Mouse (Mus musculus) gastrocnemius, postnatal 25 days (tissue): ENCODE measurements around the gene Tex101. TPM values are rescaled to one million over a fixed set of nuclear protein-coding genes. Genes with fewer than 3 reads are reported as not detected.
A peak's percentile ranks its signal among the peaks of the same experiment; 100 is the strongest.
"Not testable (repeated sequence)": the region's sequence is repeated elsewhere in the genome, so short reads cannot be mapped to it uniquely, and the experiment has no call there.

Experiments used
- DNase-seq: peaks from one replicate; pipeline ENCODE4 v3.0.0; 2022
- total RNA-seq, 2 experiments: library from RNA; stranded (reverse); gene quantifications; 1 replicate in 1 of 2; 2 replicates in 1 of 2; pipeline ENCODE4 v1.2.3; 2021

Gene Tex101
- total RNA-seq, 2 experiments from 2014 or later: not detected

GRCm38 (mm10) chr7:24636264-24636663, 40.2 kb downstream of the Tex101 start, which contains the start of gene Lypd3:
Lypd3 (plus strand) TSS chr7:24636550.
- DNase-seq: no peak

- DNase-seq: no peak
These were observed 46.2 kb downstream of the Tex101 start for GRCm38 (mm10) chr7:24630116-24630880.

- DNase-seq: no peak
These were observed 46.8 kb downstream of the Tex101 start for GRCm38 (mm10) chr7:24629672-24630071.

- peak; percentile 84 for DNase-seq
These were observed 47.5 kb downstream of the Tex101 start for GRCm38 (mm10) chr7:24628685-24629610.

GRCm38 (mm10) chr7:24622967-24623366, 53.5 kb downstream of the Tex101 start:
- DNase-seq: no peak

GRCm38 (mm10) chr7:24621193-24621592, 55.3 kb downstream of the Tex101 start:
- DNase-seq: no peak

- no peak for DNase-seq
These were observed 56.6 kb downstream of the Tex101 start for GRCm38 (mm10) chr7:24619671-24620397.

GRCm38 (mm10) chr7:24618374-24618773, 58.1 kb downstream of the Tex101 start:
- not testable (repeated sequence) for DNase-seq

Other genes with a start within 250 kb of the Tex101 start
- not detected for gene Irgc1, start 224.4 kb downstream of the Tex101 start, total RNA-seq
- gene Plaur, start 214.2 kb downstream of the Tex101 start, total RNA-seq: under 1 TPM in 1 of 2 experiments, not detected in 1; 0.75 TPM
- 1 to 10 TPM; 4.4 to 4.5 TPM for gene Cadm4, start 194.7 kb downstream of the Tex101 start, total RNA-seq
- gene Zfp428, start 169.7 kb downstream of the Tex101 start, total RNA-seq: 1 to 10 TPM; 4.0 TPM
- gene AC161166.1, start 164.2 kb downstream of the Tex101 start, total RNA-seq: not detected
- gene Irgq, start 146.0 kb downstream of the Tex101 start, total RNA-seq: 10 to 100 TPM; 12.3 to 13.0 TPM
- not detected for gene Pinlyp, start 130.6 kb downstream of the Tex101 start, total RNA-seq
- 10 to 100 TPM; 15.8 to 17.5 TPM for gene Xrcc1, start 130.4 kb downstream of the Tex101 start, total RNA-seq
- gene Ethe1, start 89.1 kb downstream of the Tex101 start, total RNA-seq: 10 to 100 TPM; 21.6 to 25.9 TPM
- gene Zfp575, start 89.0 kb downstream of the Tex101 start, total RNA-seq: under 1 TPM in 1 of 2 experiments, not detected in 1; 0.13 TPM
- gene Phldb3, start 65.9 kb downstream of the Tex101 start, total RNA-seq: under 1 TPM; 0.59 to 0.70 TPM
- gene Lypd3, start 40.1 kb downstream of the Tex101 start, total RNA-seq: not detected
- gene BC049730, start 32.6 kb upstream of the Tex101 start, total RNA-seq: not detected
- not detected for gene Gm4763, start 50.2 kb upstream of the Tex101 start, total RNA-seq
- gene Cd177, start 83.6 kb upstream of the Tex101 start, total RNA-seq: not detected
- gene Ceacam10, start 100.5 kb upstream of the Tex101 start, total RNA-seq: not detected
- not detected for gene Gm9844, start 185.5 kb upstream of the Tex101 start, total RNA-seq
- not detected for gene Lypd4, start 193.3 kb upstream of the Tex101 start, total RNA-seq
- not detected for gene Dmrtc2, start 193.4 kb upstream of the Tex101 start, total RNA-seq
- 100 to 1,000 TPM; 300 to 345 TPM for gene Rps19, start 207.7 kb upstream of the Tex101 start, total RNA-seq
- gene Cd79a, start 220.7 kb upstream of the Tex101 start, total RNA-seq: under 1 TPM in 1 of 2 experiments, not detected in 1; 0.24 TPM
- 10 to 100 TPM; 30.9 to 34.2 TPM for gene Arhgef1, start 226.2 kb upstream of the Tex101 start, total RNA-seq